Mouse (Mus musculus): Measurements from ENCODE around the gene Ass1. TPM values are rescaled to one million over a fixed set of nuclear protein-coding genes. Genes with fewer than 3 reads are reported as not detected.
"Not testable (repeated sequence)": the region's sequence is repeated elsewhere in the genome, so short reads cannot be mapped to it uniquely, and the experiment has no call there.

The Ass1 gene
- total RNA-seq, 2 experiments from 2014 or later = 13.6 to 17.6 TPM

- no peak for DNase-seq (ENCODE audit: low spot score in 2 of 2)
These were observed 51.9 kb downstream of the Ass1 start for GRCm38 (mm10) chr2:31521800-31522335.

GRCm38 (mm10) chr2:31524641-31525040 is 54.6 kb downstream of the Ass1 start:
- no peak for DNase-seq (ENCODE audit: low spot score in 2 of 2)

- no peak for DNase-seq (ENCODE audit: low spot score in 2 of 2)
These were observed 55.8 kb downstream of the Ass1 start for GRCm38 (mm10) chr2:31525778-31526177.

- DNase-seq (ENCODE audit: low spot score in 2 of 2) = no peak
These were observed 60.2 kb downstream of the Ass1 start for GRCm38 (mm10) chr2:31530201-31530600.

GRCm38 (mm10) chr2:31537054-31537453 is 67.0 kb downstream of the Ass1 start:
- peak in 1 of 2 experiments; percentile 12 for DNase-seq (ENCODE audit: low spot score in 2 of 2)

- no peak for DNase-seq (ENCODE audit: low spot score in 2 of 2)
These were observed 68.7 kb downstream of the Ass1 start for GRCm38 (mm10) chr2:31538745-31539144.

GRCm38 (mm10) chr2:31541581-31541980 is 71.6 kb downstream of the Ass1 start:
- DNase-seq (ENCODE audit: low spot score in 2 of 2) = no peak

GRCm38 (mm10) chr2:31547726-31548125 is 77.7 kb downstream of the Ass1 start:
- DNase-seq (ENCODE audit: low spot score in 2 of 2) = no peak

GRCm38 (mm10) chr2:31550503-31550902 is 80.5 kb downstream of the Ass1 start:
- no peak for DNase-seq (ENCODE audit: low spot score in 2 of 2)

GRCm38 (mm10) chr2:31551351-31551750 is 81.3 kb downstream of the Ass1 start:
- DNase-seq (ENCODE audit: low spot score in 2 of 2) = not testable (repeated sequence)

- DNase-seq (ENCODE audit: low spot score in 2 of 2) = no peak
These were observed 82.0 kb downstream of the Ass1 start for GRCm38 (mm10) chr2:31551971-31552370.

- DNase-seq (ENCODE audit: low spot score in 2 of 2) = no peak
These were observed 84.6 kb downstream of the Ass1 start for GRCm38 (mm10) chr2:31554619-31555018.

Other genes with a start within 250 kb of the Ass1 start
- gene Ncs1, start 224.4 kb upstream of the Ass1 start, total RNA-seq (2021) = 100 to 1,000 TPM; 149 to 150 TPM
- under 1 TPM; 0.27 to 0.56 TPM for gene Hmcn2, start 155.8 kb upstream of the Ass1 start, total RNA-seq (2021)
- gene Fubp3, start 102.4 kb downstream of the Ass1 start, total RNA-seq (2021) = 10 to 100 TPM; 45.8 to 50.1 TPM
- under 1 TPM in 1 of 2 experiments, not detected in 1; 0.31 TPM for gene Prdm12, start 169.8 kb downstream of the Ass1 start, total RNA-seq (2021)
- gene Exosc2, start 200.5 kb downstream of the Ass1 start, total RNA-seq (2021) = 10 to 100 TPM; 18.9 to 23.4 TPM
- 10 to 100 TPM; 42.2 to 48.3 TPM for gene Abl1, start 218.2 kb downstream of the Ass1 start, total RNA-seq (2021)